Mouse (Mus musculus) embryonic fibroblast, embryonic 13.5 days (primary cell): ENCODE results near the gene Gtf3c6.

Experiments
- CTCF ChIP-seq: IDR thresholded peaks from 2 replicates; pipeline ENCODE4 v1.5.1; 2011; ENCODE audit warnings: mild to moderate bottlenecking, control low read depth, low read length, moderate library complexity, borderline replicate concordance; ENCODE audit not compliant: insufficient read depth
- POLR2A ChIP-seq: IDR thresholded peaks from 2 replicates; pipeline ENCODE4 v1.6.1; 2011; ENCODE audit warnings: low read depth, mild to moderate bottlenecking, control low read depth, low read length, moderate library complexity

DNA sequence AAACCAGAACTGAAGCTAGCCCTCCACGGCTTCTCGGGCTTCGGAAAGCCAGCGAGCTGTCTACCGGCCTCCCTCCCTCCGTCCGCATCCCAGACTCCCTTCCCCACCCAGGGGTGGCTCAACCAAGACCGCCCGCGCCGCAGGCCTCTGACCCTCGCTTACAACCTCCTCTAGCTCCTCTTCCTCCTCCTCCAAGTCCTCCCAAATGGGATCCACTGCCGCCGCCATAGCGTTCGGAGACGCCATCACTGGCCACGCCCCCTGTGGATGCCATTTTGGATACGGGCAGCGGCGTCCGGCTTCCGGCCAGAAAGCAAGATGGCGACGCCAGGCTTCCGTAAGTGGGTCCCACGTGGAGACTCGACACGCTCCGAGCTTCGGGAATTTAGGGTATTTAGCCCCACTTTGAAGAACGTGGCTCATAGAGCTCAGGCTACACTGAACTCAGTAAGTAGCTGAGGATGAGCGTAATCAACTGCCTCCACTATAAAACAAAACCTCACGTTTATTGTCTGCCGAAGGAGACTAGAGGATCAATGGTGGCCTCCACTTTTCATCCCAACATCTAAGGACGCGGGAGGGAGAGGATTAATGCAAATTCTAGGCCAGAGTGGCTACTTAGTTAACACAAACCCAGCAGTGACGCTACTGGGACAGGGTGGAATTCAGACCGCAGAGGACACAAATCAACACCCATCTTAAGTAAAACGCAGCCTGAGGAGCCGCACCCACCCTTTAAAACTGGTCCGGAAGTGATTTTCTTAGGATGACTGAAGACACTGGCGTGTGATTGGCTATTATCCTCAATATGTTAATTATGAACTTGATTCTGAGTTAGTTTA is at the start of gene Gtf3c6:
- TF ChIP-seq POLR2A (peak; percentile 92), CTCF (no peak)
